Mouse (Mus musculus) limb, embryonic 11.5 days (tissue): ENCODE data around the gene Prkd2. TPM values are rescaled to one million over a fixed set of nuclear protein-coding genes. Genes with fewer than 3 reads are reported as not detected.

Experiments
- ATAC-seq: fragments of 200-750 bp; cut with Nextera tagmentation; 2 replicates; pipeline ENCODE4 v1.8.0; 2017; ENCODE audit warnings: low read depth; ENCODE audit not compliant: insufficient number of reproducible peaks, low FRiP score, low TSS enrichment
- DNase-seq: peaks from one replicate; pipeline ENCODE4 v3.0.0-alpha.2; 2015; ENCODE audit warnings: low spot score
- H3K27ac ChIP-seq: fragments of 300-500 bp; sonication (generic); replicated peaks from 2 replicates; pipeline ENCODE4 v1.5.1; 2014; ENCODE audit warnings: low read depth, mild to moderate bottlenecking, low read length
- H3K27me3 ChIP-seq: fragments of 300-500 bp; sonication (generic); 2 replicates; pipeline ENCODE4 v1.6.1; 2014; ENCODE audit warnings: mild to moderate bottlenecking, low read length, mixed read lengths; ENCODE audit not compliant: control insufficient read depth, insufficient read depth
- H3K36me3 ChIP-seq: fragments of 300-500 bp; sonication (generic); 2 replicates; pipeline ENCODE4 v1.6.1; 2014; ENCODE audit warnings: mild to moderate bottlenecking, low read length, moderate library complexity, mixed read lengths; ENCODE audit not compliant: control insufficient read depth, insufficient read depth
- H3K4me1 ChIP-seq: fragments of 300-500 bp; sonication (generic); 2 replicates; pipeline ENCODE4 v1.6.1; 2014; ENCODE audit warnings: low read length, mixed read lengths; ENCODE audit not compliant: control insufficient read depth, insufficient read depth
- H3K4me2 ChIP-seq: fragments of 300-500 bp; sonication (generic); 2 replicates; pipeline ENCODE4 v1.6.1; 2014; ENCODE audit warnings: low read depth, mild to moderate bottlenecking, moderate library complexity; ENCODE audit not compliant: severe bottlenecking
- H3K4me3 ChIP-seq: fragments of 300-500 bp; sonication (generic); 2 replicates; pipeline ENCODE4 v1.5.1; 2014; ENCODE audit warnings: low read depth, low read length
- H3K9ac ChIP-seq: fragments of 300-500 bp; sonication (generic); 2 replicates; pipeline ENCODE4 v1.6.1; 2014; ENCODE audit warnings: mild to moderate bottlenecking, low read length
- H3K9me3 ChIP-seq: fragments of 300-500 bp; sonication (generic); 2 replicates; pipeline ENCODE4 v1.6.1; 2016; ENCODE audit warnings: low read length; ENCODE audit not compliant: control insufficient read depth
- WGBS: fragments of 180-500 bp; shearing (Covaris S2); extraction: QIAGEN DNeasy Blood & Tissue Kit; methylation state at CpG from one replicate; pipeline ENCODE4 v1.1.7; 2014; 5-methylcytosine and 5-hydroxymethylcytosine counted together
- polyA plus RNA-seq: library from polyadenylated mRNA; unstranded; fragments of >200 nt; fragmentation: Nextera tagmentation; extraction: Ambion mirVana; gene quantifications from 2 replicates; pipeline ENCODE4 v1.2.1, GENCODE M21; 2014

Gene Prkd2
- polyA plus RNA-seq, 1 experiment from 2014 or later: 16.6 TPM

DNA sequence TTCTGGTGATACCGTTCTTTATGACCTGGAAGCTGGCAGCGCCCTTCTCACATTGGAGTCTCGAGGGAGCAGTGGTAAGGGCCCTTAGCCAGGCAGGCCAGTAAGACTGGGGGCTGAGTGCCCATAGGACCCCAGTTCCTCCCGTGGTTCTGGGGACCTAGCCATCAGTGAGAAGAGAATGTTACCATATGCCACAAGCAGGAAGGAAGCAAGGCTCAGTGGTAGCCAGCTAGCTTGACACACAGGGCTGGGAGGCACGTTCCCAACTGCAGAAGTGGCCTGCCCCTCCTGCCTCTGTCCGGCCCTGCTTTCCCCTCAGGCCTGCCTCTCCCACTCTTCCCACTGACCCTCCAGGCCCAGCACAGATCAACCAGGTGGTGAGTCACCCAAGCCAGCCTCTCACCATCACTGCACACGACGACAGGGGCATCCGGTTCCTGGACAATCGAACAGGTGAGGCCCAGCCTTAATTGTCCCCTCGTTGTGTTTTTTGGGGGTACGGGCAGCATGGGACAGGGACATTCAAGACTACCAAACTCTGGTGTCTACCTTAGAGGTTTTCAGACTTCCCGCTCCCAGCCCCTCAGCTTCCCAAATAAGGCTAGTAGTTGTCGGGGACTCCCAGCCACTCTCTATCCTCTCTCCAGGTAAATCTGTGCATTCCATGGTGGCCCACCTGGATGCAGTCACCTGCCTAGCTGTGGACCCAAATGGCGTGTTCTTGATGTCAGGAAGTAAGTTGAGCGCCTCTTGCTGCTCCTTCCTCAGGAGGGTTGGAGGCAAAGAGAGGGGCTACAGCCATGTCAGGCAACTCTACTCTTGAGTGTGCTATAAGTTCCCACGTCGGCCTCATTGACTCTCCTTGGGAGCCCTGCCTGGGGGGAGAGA lies 4.5 kb upstream of the Prkd2 start:
- H3K36me3 ChIP-seq: peaks cover 37% of the 10 kb centered on the region

DNA sequence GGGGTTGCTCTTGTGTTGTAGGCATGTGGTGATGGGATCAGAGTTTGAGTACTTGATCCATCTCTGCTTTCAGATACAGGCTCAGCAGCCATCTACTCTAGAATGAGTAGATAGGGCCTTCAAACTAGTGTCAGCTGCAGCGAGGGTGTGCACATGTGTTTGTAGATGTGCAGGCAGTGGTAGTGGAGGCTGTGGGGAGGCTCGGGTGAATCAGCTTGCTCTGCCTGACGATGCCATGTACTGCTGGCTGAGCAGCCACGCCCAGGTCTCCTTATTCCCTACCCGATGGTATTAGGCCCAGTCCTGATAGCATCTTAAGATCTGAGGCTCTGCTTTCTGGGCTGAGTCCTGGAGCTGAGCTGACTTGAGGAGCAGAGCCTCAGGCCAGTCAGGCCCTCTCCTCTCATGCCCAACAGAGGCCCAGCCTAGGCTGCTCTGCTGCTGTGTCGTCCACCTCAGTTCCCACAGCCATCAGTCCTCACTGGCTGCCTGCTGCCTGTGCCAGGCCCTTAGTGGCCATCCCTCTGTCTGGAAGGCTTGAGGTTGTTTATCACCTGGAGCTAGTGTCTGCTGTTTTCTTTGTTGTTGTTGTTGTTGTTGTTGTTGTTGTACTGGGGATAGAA lies 3.8 kb upstream of the Prkd2 start:
- no peak for DNase-seq
- Histone ChIP-seq H3K4me2 (no peak overlapping the region), H3K36me3 (peaks cover 32% of the 10 kb centered on the region), H3K9ac (no peak overlapping the region), H3K27me3 (no peaks in the 10 kb centered on the region), H3K27ac (no peak overlapping the region), H3K9me3 (no peaks in the 10 kb centered on the region), H3K4me1 (peaks cover 6% of the 10 kb centered on the region), H3K4me3 (no peak overlapping the region)
- 76% methylated on average over 6 of the region's 6 CpGs for WGBS
- ATAC-seq: no peak

More for the DNA sequence above, 4.5 kb upstream of the Prkd2 start:
- H3K27me3 ChIP-seq: no peaks in the 10 kb centered on the region
- H3K9ac ChIP-seq: no peak overlapping the region
- WGBS: 95% methylated on average over 18 of the region's 18 CpGs
- peaks cover 3% of the 10 kb centered on the region; the same call in 1 of the 2 replicates for H3K4me1 ChIP-seq
- DNase-seq: no peak
- H3K9me3 ChIP-seq: no peaks in the 10 kb centered on the region
- no peak overlapping the region for H3K27ac ChIP-seq
- H3K4me2 ChIP-seq: no peak overlapping the region
- no peak for ATAC-seq
- no peak overlapping the region for H3K4me3 ChIP-seq

DNA sequence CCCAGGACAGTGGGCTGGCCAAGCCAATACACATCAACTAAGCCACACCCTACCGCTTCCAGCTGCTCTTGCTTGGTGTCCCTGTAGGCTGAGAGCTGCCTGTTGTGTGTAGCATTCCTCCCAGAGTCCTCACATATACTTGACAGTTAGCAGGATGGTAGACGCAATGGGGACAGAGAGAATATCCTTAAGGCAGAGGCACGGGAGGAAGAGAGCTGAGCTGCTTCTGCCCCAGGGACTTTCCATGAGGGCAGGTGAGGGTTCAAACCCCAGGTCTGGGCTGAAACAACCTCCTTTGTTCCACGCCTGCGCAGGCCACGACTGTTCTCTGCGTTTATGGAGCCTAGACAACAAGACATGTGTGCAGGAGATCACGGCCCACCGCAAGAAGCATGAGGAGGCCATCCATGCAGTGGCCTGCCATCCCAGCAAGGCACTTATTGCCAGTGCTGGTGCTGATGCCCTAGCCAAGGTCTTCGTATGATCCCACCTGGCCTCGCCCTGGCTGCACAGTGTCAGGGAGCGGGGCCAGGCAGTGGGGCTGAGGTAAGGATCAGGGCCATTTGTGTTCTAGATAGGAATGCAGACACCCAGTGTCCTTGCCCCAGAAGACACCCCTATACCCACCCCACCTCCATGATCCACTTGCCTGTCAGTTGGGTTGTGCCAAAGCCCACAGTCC lies 3.1 kb upstream of the Prkd2 start:
- peaks cover 32% of the 10 kb centered on the region for H3K36me3 ChIP-seq
- H3K4me3 ChIP-seq: no peak overlapping the region
- no peak for ATAC-seq
- no peaks in the 10 kb centered on the region for H3K27me3 ChIP-seq
- H3K4me2 ChIP-seq: no peak overlapping the region
- 91% methylated on average over 12 of the region's 12 CpGs for WGBS
- H3K27ac ChIP-seq: no peak overlapping the region
- no peaks in the 10 kb centered on the region for H3K9me3 ChIP-seq
- DNase-seq: no peak
- H3K9ac ChIP-seq: no peak overlapping the region
- peaks cover 10% of the 10 kb centered on the region for H3K4me1 ChIP-seq

DNA sequence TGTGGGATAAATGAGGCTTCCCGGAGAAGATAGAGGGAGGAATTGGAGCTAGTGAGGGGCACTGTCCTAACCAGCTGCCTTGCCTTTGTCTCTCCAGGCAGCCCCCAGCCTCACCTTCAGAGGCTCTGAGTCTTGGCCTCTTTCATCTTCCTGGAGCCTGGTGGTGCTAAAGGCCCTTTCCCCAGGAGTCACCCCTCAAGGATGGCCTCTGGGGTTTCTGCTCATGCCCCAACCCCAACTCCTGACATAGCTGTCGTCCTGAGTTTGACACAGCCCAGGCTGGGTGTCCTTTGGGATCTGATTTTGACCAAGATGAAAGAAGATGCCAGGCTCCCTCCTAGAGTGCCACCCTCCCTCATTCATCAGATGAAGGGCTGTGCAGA lies 2.6 kb upstream of the Prkd2 start:
- Histone ChIP-seq H3K27ac (no peak overlapping the region), H3K36me3 (peaks cover 28% of the 10 kb centered on the region), H3K4me1 (peaks cover 13% of the 10 kb centered on the region), H3K27me3 (no peaks in the 10 kb centered on the region), H3K4me2 (no peak overlapping the region), H3K9me3 (no peaks in the 10 kb centered on the region), H3K9ac (no peak overlapping the region), H3K4me3 (no peak overlapping the region)
- no peak for DNase-seq
- 85% methylated on average over 2 of the region's 2 CpGs for WGBS
- no peak for ATAC-seq

DNA sequence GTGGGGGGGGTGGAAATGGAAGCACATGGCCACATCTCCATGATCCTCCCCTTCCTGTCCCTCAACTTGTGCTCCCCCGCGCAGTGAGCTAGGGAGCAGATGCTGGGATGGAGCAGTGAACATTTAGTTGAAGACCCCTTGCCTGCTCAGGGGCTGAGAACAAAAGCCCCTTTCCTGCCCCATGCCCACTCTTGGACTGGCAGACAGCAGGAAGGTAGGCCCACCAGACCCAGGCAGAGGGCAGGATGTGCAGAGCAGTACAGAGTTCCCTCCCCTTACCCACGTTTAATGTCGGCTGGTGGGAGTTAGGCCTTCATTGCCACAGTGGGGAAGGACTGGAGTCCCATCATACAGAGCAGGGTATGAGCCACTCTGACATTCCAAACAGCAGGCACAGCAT lies 1.6 kb upstream of the Prkd2 start:
- DNase-seq (no peak), ATAC-seq (no peak)
- Histone ChIP-seq H3K9ac (no peak overlapping the region), H3K4me2 (no peak overlapping the region), H3K4me3 (no peak overlapping the region), H3K9me3 (no peaks in the 10 kb centered on the region), H3K36me3 (peaks cover 28% of the 10 kb centered on the region), H3K27me3 (no peaks in the 10 kb centered on the region), H3K27ac (no peak overlapping the region), H3K4me1 (peaks cover 22% of the 10 kb centered on the region)
- 83% methylated on average over 4 of the region's 4 CpGs for WGBS

DNA sequence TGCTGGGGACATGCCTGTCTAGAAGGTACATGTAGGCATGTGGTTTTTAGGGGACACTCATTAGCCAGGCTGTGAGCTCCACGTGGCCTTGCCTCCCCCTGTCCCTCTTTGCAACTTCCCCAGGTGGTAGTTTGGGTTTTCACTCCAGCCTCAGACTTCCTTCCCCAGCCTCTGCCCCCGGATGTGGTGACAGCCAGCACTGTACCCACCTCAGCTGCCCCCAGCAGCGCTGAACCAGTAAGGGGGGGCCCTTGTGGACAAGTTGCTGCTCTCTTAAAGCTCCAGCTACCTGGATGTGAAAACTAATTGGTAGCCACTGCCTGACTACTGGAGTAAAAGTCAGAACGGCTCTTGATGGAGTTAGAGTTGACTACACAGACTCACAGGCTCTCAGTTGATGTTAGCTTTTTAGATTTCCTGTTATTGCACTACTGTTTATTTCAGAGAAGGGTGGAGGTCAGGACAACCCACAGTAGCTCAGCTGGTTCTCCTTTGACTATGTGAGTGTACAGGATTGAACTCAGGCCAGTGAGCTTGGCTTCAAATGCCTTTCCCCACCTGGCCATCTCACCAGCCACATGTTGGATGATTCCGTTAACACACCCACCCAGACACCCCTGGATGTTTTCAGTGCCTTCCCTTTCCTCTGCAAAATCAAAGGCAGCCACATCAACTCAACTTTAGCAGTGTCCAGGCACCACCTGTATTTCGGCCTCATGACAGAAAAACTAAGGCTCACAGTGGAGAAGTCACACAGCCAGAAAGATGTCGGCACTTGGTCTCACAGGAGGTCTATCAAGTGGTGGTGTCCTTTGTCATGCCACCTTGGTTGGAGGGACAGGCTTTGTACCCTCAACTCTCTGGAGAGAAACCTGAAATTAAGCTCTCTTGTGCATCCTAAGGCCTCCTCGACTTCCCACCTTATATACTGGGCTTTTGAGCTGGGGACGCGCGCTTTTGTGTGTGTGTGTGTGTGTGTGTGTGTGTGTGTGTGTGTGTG lies 841 bp upstream of the Prkd2 start:
- Histone ChIP-seq H3K9ac (no peak overlapping the region), H3K9me3 (no peaks in the 10 kb centered on the region), H3K4me3 (peak overlapping the region; percentile 65; the same call in 1 of the 2 replicates), H3K4me1 (peaks cover 22% of the 10 kb centered on the region), H3K36me3 (peaks cover 28% of the 10 kb centered on the region), H3K27ac (peak overlapping the region; percentile 73), H3K4me2 (peak overlapping the region; percentile 99), H3K27me3 (no peaks in the 10 kb centered on the region)
- 42% methylated on average over 11 of the region's 11 CpGs for WGBS
- DNase-seq (no peak), ATAC-seq (no peak)

DNA sequence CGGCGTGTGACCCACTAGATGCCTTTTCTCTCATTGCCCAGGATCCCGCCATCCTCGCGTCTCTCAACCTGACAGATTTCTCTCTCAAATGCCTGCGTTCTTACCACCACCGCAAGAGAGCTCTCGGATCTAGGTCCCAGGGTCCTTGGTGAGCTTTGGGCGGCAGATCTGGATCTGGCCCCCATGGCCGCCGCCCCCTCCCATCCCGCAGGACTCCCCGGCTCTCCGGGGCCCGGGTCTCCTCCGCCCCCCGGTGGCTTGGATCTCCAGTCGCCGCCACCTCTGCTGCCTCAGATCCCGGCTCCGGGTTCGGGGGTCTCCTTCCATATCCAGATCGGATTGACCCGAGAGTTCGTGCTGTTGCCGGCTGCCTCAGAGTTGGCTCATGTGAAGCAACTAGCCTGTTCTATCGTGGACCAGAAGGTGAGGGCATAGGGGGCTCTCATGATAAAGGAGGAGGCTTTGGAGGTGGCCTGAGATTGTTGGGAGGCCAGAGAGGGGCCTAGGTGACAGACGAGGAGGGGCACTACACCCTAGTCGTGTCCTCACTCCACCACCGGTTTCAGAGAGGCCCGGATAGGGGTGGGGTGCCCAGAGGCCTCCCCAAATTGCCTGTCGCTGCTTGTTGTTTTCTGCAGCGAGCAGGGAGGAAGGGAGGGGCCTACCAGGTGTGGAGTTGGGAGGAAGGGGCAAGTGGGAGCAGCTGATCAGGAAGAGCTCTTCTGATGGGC lies 904 bp downstream of the Prkd2 start:
- Histone ChIP-seq H3K4me2 (peak overlapping the region; percentile 99), H3K9ac (peak overlapping the region; percentile 74), H3K27ac (peak overlapping the region; percentile 73; the same call in 1 of the 2 replicates), H3K36me3 (peaks cover 16% of the 10 kb centered on the region), H3K4me3 (peak overlapping the region; percentile 65), H3K4me1 (peaks cover 22% of the 10 kb centered on the region), H3K9me3 (no peaks in the 10 kb centered on the region), H3K27me3 (no peaks in the 10 kb centered on the region)
- DNase-seq: peak; percentile 49
- WGBS: 1% methylated on average over 33 of the region's 33 CpGs
- ATAC-seq: no peak
